Mouse (Mus musculus) thymus, adult 2 months (tissue): ENCODE results near the gene Mrps21. TPM values are rescaled to one million over a fixed set of nuclear protein-coding genes. Genes with fewer than 3 reads are reported as not detected.
A peak's percentile ranks its signal among the peaks of the same experiment; 100 is the strongest.

Experiments
- DNase-seq: peaks from one replicate; pipeline ENCODE4 v3.0.0; 2021
- H3K27ac ChIP-seq: fragments of 200-500 bp; 2 replicates; pipeline ENCODE4 v1.5.1; 2012; ENCODE audit warnings: low read length, control low read depth; ENCODE audit not compliant: control insufficient read depth, insufficient read depth
- H3K27me3 ChIP-seq: fragments of 200-500 bp; 2 replicates; pipeline ENCODE4 v1.6.1; 2012; ENCODE audit warnings: mild to moderate bottlenecking, low read length, moderate library complexity, mixed read lengths; ENCODE audit not compliant: control insufficient read depth, insufficient read depth
- H3K36me3 ChIP-seq: fragments of 200-500 bp; 2 replicates; pipeline ENCODE4 v1.6.1; 2012; ENCODE audit warnings: mild to moderate bottlenecking, low read length, moderate library complexity; ENCODE audit not compliant: control insufficient read depth, insufficient read depth
- H3K4me1 ChIP-seq: fragments of 200-500 bp; replicated peaks from 2 replicates; pipeline ENCODE4 v1.6.1; 2012; ENCODE audit warnings: low read length; ENCODE audit not compliant: control insufficient read depth, insufficient read depth
- H3K4me3 ChIP-seq: fragments of 200-500 bp; 2 replicates; pipeline ENCODE4 v1.5.1; 2012; ENCODE audit warnings: mild to moderate bottlenecking, low read length, control low read depth, moderate library complexity; ENCODE audit not compliant: control insufficient read depth, insufficient read depth
- CTCF ChIP-seq: fragments of 200-500 bp; IDR thresholded peaks from 2 replicates; pipeline ENCODE4 v1.5.1; 2012; ENCODE audit warnings: mild to moderate bottlenecking, control low read depth, low read length, moderate library complexity, borderline replicate concordance; ENCODE audit not compliant: control insufficient read depth, poor library complexity, insufficient read depth; ENCODE audit errors: extremely low read depth
- POLR2A ChIP-seq: fragments of 200-500 bp; IDR thresholded peaks from 2 replicates; pipeline ENCODE4 v1.6.1; 2012; ENCODE audit warnings: mild to moderate bottlenecking, low read length, control low read depth, moderate library complexity; ENCODE audit not compliant: control insufficient read depth, poor library complexity, insufficient read depth; ENCODE audit errors: extremely low read depth
- WGBS: fragments of 180-500 bp; shearing (Covaris S2); methylation state at CpG from one replicate; pipeline ENCODE4 v1.1.7; 2018; 5-methylcytosine and 5-hydroxymethylcytosine counted together
- polyA plus RNA-seq: library from polyadenylated mRNA; depleted of rRNA; stranded (reverse); fragments of >200 nt; gene quantifications from 2 replicates; pipeline ENCODE4 v1.2.3, GENCODE M21; 2012

The Mrps21 gene
- polyA plus RNA-seq, 1 experiment, result 60.5 TPM

GRCm38 (mm10) chr3:95892066-95893052 lies 21.0 kb upstream of the Mrps21 start:
- Histone ChIP-seq H3K27ac (peak overlapping the region; percentile 25; the same call in 1 of the 2 replicates), H3K36me3 (no peaks in the 10 kb centered on the region), H3K27me3 (no peaks in the 10 kb centered on the region), H3K4me1 (peaks cover 25% of the 10 kb centered on the region), H3K4me3 (no peak overlapping the region)
- DNase-seq, result no peak
- no peak for TF ChIP-seq CTCF
- TF ChIP-seq POLR2A, result no peak
- WGBS, result 34% methylated on average over 11 of the region's 11 CpGs

- peak; percentile 32 for DNase-seq
- peaks cover 25% of the 10 kb centered on the region for H3K4me1 ChIP-seq
- WGBS, result 21% methylated on average over 12 of the region's 12 CpGs
These were observed 20.1 kb upstream of the Mrps21 start, which contains the start of gene BC028528 for GRCm38 (mm10) chr3:95891211-95892065. Gene BC028528, minus strand, starts transcription at chr3:95892005.

GRCm38 (mm10) chr3:95889664-95890063 lies 18.3 kb upstream of the Mrps21 start:
- peaks cover 21% of the 10 kb centered on the region for H3K4me1 ChIP-seq
- H3K4me3 ChIP-seq, result no peak overlapping the region
- TF ChIP-seq POLR2A (no peak), CTCF (no peak)
- no peaks in the 10 kb centered on the region for H3K36me3 ChIP-seq
- no peak for DNase-seq
- no peaks in the 10 kb centered on the region for H3K27me3 ChIP-seq
- no peak overlapping the region for H3K27ac ChIP-seq
- 93% methylated on average over 3 of the region's 3 CpGs for WGBS

More at GRCm38 (mm10) chr3:95891211-95892065, 20.1 kb upstream of the Mrps21 start, which contains the start of gene BC028528:
- TF ChIP-seq CTCF, result no peak
- TF ChIP-seq POLR2A, result no peak
- no peaks in the 10 kb centered on the region for H3K27me3 ChIP-seq
- H3K36me3 ChIP-seq, result no peaks in the 10 kb centered on the region
- peak within 1 kb of the TSS; percentile 25; the same call in 1 of the 2 replicates for H3K27ac ChIP-seq
- H3K4me3 ChIP-seq, result no peak within 1 kb of the TSS

GRCm38 (mm10) chr3:95887596-95887995 lies 16.3 kb upstream of the Mrps21 start:
- no peaks in the 10 kb centered on the region for H3K27me3 ChIP-seq
- 90% methylated on average over 4 of the region's 4 CpGs for WGBS
- no peak overlapping the region for H3K27ac ChIP-seq
- H3K36me3 ChIP-seq, result no peaks in the 10 kb centered on the region
- no peak overlapping the region for H3K4me3 ChIP-seq
- H3K4me1 ChIP-seq, result peaks cover 17% of the 10 kb centered on the region
- no peak for DNase-seq
- TF ChIP-seq POLR2A (no peak), CTCF (no peak)

GRCm38 (mm10) chr3:95884400-95884799 lies 13.1 kb upstream of the Mrps21 start:
- H3K4me3 ChIP-seq, result no peak overlapping the region
- WGBS, result 98% methylated on average over 5 of the region's 5 CpGs
- no peak overlapping the region for H3K27ac ChIP-seq
- H3K4me1 ChIP-seq, result peaks cover 12% of the 10 kb centered on the region
- DNase-seq, result no peak
- TF ChIP-seq CTCF, result no peak
- no peak for TF ChIP-seq POLR2A
- no peaks in the 10 kb centered on the region for H3K36me3 ChIP-seq
- no peaks in the 10 kb centered on the region for H3K27me3 ChIP-seq
